Mouse (Mus musculus): Measurements from ENCODE around the gene Farsb.

- TF ChIP-seq POLR2A (IDR thresholded peaks at IDR 0.05; ENCODE audit: low read depth, low read length) (no peak), CTCF (IDR thresholded peaks at IDR 0.05; ENCODE audit: extremely low read depth, insufficient read length, insufficient replicate concordance, low read depth, low read length) (no peak)
These were observed 18.4 kb upstream of the Farsb start for GRCm38 (mm10) chr1:78507137-78507536.
